Mouse (Mus musculus): ENCODE measurements around the gene Zbtb16. TPM values are rescaled to one million over a fixed set of nuclear protein-coding genes. Genes with fewer than 3 reads are reported as not detected.

Zbtb16 gene
- polyA plus RNA-seq, 1 experiment = 7.4 TPM

GRCm38 (mm10) chr9:48744451-48744850 is 91.6 kb downstream of the Zbtb16 start:
- DNase-seq (ENCODE audit: low spot score) = no peak

- no peak for DNase-seq (ENCODE audit: low spot score)
These were observed 92.4 kb downstream of the Zbtb16 start for GRCm38 (mm10) chr9:48743338-48744285.

GRCm38 (mm10) chr9:48742150-48742549 is 93.9 kb downstream of the Zbtb16 start:
- DNase-seq (ENCODE audit: low spot score) = no peak

- no peak for DNase-seq (ENCODE audit: low spot score)
These were observed 94.5 kb downstream of the Zbtb16 start for GRCm38 (mm10) chr9:48741433-48742077.

GRCm38 (mm10) chr9:48740732-48741255 is 95.2 kb downstream of the Zbtb16 start:
- no peak for DNase-seq (ENCODE audit: low spot score)

- peak; percentile 91 for DNase-seq (ENCODE audit: low spot score)
These were observed 95.9 kb downstream of the Zbtb16 start for GRCm38 (mm10) chr9:48740098-48740505.

GRCm38 (mm10) chr9:48738795-48739476 is 97.1 kb downstream of the Zbtb16 start:
- no peak for DNase-seq (ENCODE audit: low spot score)

GRCm38 (mm10) chr9:48737911-48738310 is 98.1 kb downstream of the Zbtb16 start:
- no peak for DNase-seq (ENCODE audit: low spot score)

GRCm38 (mm10) chr9:48737210-48737850 is 98.7 kb downstream of the Zbtb16 start:
- DNase-seq (ENCODE audit: low spot score) = peak; percentile 46

- DNase-seq (ENCODE audit: low spot score) = no peak
These were observed 99.4 kb downstream of the Zbtb16 start for GRCm38 (mm10) chr9:48736361-48737209.

- no peak for DNase-seq (ENCODE audit: low spot score)
These were observed 100.3 kb downstream of the Zbtb16 start for GRCm38 (mm10) chr9:48735466-48736312.

GRCm38 (mm10) chr9:48734725-48735465 is 101.1 kb downstream of the Zbtb16 start:
- no peak for DNase-seq (ENCODE audit: low spot score)

- no peak for DNase-seq (ENCODE audit: low spot score)
These were observed 102.0 kb downstream of the Zbtb16 start for GRCm38 (mm10) chr9:48733817-48734544.

- no peak for DNase-seq (ENCODE audit: low spot score)
These were observed 102.9 kb downstream of the Zbtb16 start for GRCm38 (mm10) chr9:48733083-48733482.

- DNase-seq (ENCODE audit: low spot score) = no peak
These were observed 104.1 kb downstream of the Zbtb16 start for GRCm38 (mm10) chr9:48731651-48732536.

GRCm38 (mm10) chr9:48730446-48730979 is 105.5 kb downstream of the Zbtb16 start:
- DNase-seq (ENCODE audit: low spot score) = no peak

GRCm38 (mm10) chr9:48729471-48729870 is 106.6 kb downstream of the Zbtb16 start:
- no peak for DNase-seq (ENCODE audit: low spot score)
